In genomic region chr7:132056565-132056964, GRCm38 (mm10) we compare ENCODE assay signal across 20 mouse cellular contexts.
"Had no signal": no experiment of that assay in that cellular context is flagged by ENCODE, and none has a peak within 500 bp of the region (broad histone marks: within the 10 kb centered on the region; RNA-seq: fewer than 3 reads in every experiment).

No protein-coding gene starts in this region.

- H3K4me2 ChIP-seq: liver, embryonic 13.5 days; midbrain, embryonic 11.5 days; midbrain, embryonic 15.5 days; neural tube, embryonic 12.5 days had no signal

- H3K9ac ChIP-seq: liver, embryonic 13.5 days; midbrain, embryonic 15.5 days; neural tube, embryonic 12.5 days had no signal

- ATAC-seq: intestine, embryonic 16.5 days; midbrain, embryonic 15.5 days had no signal

- H3K4me1 ChIP-seq: liver, embryonic 13.5 days had no signal

- H3K36me3 ChIP-seq: liver, embryonic 13.5 days; midbrain, embryonic 15.5 days; neural tube, embryonic 12.5 days had no signal

- H3K4me3 ChIP-seq: left cerebral cortex, adult 2 months; liver, embryonic 13.5 days; midbrain, embryonic 15.5 days; myocyte; neural tube, embryonic 12.5 days had no signal

- H3K9me3 ChIP-seq: liver, embryonic 13.5 days; midbrain, embryonic 15.5 days; neural tube, embryonic 12.5 days had no signal

- DNase-seq: kidney, adult 18-20 months; kidney, adult 9 months; kidney, postnatal 25 days; layer of hippocampus, postnatal 36 days; liver, embryonic 13.5 days; lung, adult 2 months; lung, postnatal 14 days; lung, postnatal 4 days; right cerebral cortex, adult 18-20 months; right cerebral cortex, postnatal 14 days; right cerebral cortex, postnatal 4 days; thymus, adult 2 months; thymus, postnatal 14 days; thymus, postnatal 4 days had no signal

- H3K27me3 ChIP-seq: liver, embryonic 13.5 days; midbrain, embryonic 15.5 days; neural tube, embryonic 12.5 days had no signal

- H3K27ac ChIP-seq: left cerebral cortex, adult 2 months; liver, embryonic 13.5 days; midbrain, embryonic 15.5 days; neural tube, embryonic 12.5 days had no signal
